Mouse (Mus musculus): ENCODE measurements at regions not wholly inside any gene's neighbourhood (a gene's known extent, or its start where the extent isn't known, plus 50 kb on each side); places are given as distances from the start of the nearest gene placed in this dataset.

DNA sequence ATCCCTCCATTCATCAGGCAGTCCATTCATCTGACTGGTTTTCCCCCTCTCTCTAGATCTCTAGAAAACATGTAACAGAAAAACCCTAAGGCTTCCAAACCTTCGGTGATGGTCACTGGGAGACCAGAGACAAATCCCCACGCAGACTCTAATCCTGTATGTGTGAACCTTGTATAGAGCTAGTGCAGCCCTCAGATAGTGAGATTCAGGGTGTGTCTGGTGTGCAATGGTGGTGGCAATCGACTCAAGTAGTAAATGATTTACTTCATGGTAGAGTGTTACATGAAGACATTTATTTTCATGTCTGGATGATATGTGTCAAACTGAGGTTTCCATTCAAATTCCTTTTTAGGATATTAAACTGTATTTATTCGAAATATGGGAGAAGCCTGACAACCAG lies 147.4 kb downstream of the Irs2 start:
- Histone ChIP-seq H3K27ac (replicated peaks; ENCODE audit: low read depth, low read length) (no peak overlapping the region), H3K4me3 (ENCODE audit: low read depth, low read length) (no peak overlapping the region), H3K9me3 (replicated peaks; ENCODE audit: control insufficient read depth, low read length) (no peaks in the 10 kb centered on the region), H3K9ac (replicated peaks; ENCODE audit: low read length) (no peak overlapping the region), H3K4me2 (ENCODE audit: low read depth, low read length) (no peak overlapping the region), H3K27me3 (ENCODE audit: control insufficient read depth, insufficient read depth, low read length) (no peaks in the 10 kb centered on the region), H3K4me1 (ENCODE audit: control insufficient read depth, insufficient read depth, low read length) (no peaks in the 10 kb centered on the region), H3K36me3 (replicated peaks; ENCODE audit: control insufficient read depth, insufficient read depth, low read depth, low read length) (no peaks in the 10 kb centered on the region)
- 86% methylated on average over 4 of the region's 4 CpGs for WGBS
- DNase-seq (ENCODE audit: low spot score) (no peak), ATAC-seq (replicated peaks; ENCODE audit: insufficient number of reproducible peaks, low FRiP score, low TSS enrichment, low read depth) (no peak)

DNA sequence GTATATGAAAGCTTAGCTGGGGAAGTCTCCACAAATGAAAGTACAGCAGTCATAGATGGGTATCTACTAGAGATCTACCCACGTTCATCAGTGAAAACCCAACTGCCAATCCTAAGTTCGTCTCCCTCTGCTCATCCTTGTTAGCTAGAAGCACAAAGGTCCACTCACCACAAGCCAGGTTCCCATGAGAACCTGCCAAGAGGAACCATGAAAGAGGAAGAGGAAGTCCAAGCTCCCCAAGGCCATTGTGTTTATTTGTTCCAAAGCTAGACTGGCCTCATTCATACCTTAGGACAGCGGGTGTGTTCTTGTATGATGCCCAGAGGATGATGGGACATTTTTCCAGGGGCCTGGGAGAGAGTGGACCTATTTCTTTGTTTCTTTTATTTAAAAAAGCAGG lies 150.4 kb downstream of the Irs2 start:
- H3K27ac ChIP-seq (replicated peaks; ENCODE audit: low read depth, low read length) = no peak overlapping the region
- H3K4me2 ChIP-seq (ENCODE audit: low read depth, low read length) = no peak overlapping the region
- no peak for DNase-seq (ENCODE audit: low spot score)
- H3K4me3 ChIP-seq (ENCODE audit: low read depth, low read length) = no peak overlapping the region
- 92% methylated on average over 3 of the region's 3 CpGs for WGBS
- no peaks in the 10 kb centered on the region for H3K4me1 ChIP-seq (ENCODE audit: control insufficient read depth, insufficient read depth, low read length)
- H3K27me3 ChIP-seq (ENCODE audit: control insufficient read depth, insufficient read depth, low read length) = no peaks in the 10 kb centered on the region
- no peaks in the 10 kb centered on the region for H3K36me3 ChIP-seq (replicated peaks; ENCODE audit: control insufficient read depth, insufficient read depth, low read depth, low read length)
- no peak overlapping the region for H3K9ac ChIP-seq (replicated peaks; ENCODE audit: low read length)
- no peaks in the 10 kb centered on the region for H3K9me3 ChIP-seq (replicated peaks; ENCODE audit: control insufficient read depth, low read length)
- ATAC-seq (replicated peaks; ENCODE audit: insufficient number of reproducible peaks, low FRiP score, low TSS enrichment, low read depth) = no peak

DNA sequence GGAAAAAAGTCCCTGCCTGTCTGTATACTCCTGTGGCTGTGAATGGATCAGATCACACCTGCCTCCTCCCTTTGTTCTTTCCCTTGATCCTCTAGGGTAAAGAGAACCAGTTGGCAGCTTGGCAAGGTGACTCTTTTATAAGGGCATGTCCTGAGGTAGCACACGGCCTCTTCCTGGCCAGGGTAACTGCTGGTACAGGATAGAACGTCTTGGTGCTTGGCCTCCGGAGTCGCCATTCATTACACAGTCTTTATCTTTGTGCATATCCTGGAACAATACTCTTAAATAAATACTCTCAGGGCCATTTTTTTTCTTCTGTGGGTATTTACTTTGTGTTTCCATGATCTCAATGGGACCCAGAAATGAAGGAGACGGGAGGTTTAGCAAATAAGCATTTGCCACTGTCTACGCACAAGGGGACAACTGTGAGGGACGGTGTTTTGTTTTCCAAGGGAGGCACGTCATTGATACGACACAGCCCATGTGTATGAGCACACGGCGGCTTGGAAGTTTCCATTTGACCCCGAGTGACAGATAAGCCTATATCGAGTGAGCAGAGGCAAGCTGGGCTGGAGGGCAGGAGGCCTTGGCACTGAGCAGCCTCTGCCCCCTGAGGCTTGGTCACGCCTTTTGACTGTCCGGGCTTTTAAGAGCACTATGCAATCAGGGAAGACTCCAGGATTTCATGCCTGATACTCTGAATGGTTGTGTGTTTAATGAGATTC lies 151.1 kb downstream of the Irs2 start:
- H3K9ac ChIP-seq (replicated peaks; ENCODE audit: low read length) = no peak overlapping the region
- H3K27me3 ChIP-seq (ENCODE audit: control insufficient read depth, insufficient read depth, low read length) = no peaks in the 10 kb centered on the region
- no peak overlapping the region for H3K4me3 ChIP-seq (ENCODE audit: low read depth, low read length)
- ATAC-seq (replicated peaks; ENCODE audit: insufficient number of reproducible peaks, low FRiP score, low TSS enrichment, low read depth) (no peak), DNase-seq (ENCODE audit: low spot score) (no peak)
- H3K4me2 ChIP-seq (ENCODE audit: low read depth, low read length) = no peak overlapping the region
- no peaks in the 10 kb centered on the region for H3K9me3 ChIP-seq (replicated peaks; ENCODE audit: control insufficient read depth, low read length)
- H3K27ac ChIP-seq (replicated peaks; ENCODE audit: low read depth, low read length) = no peak overlapping the region
- H3K36me3 ChIP-seq (replicated peaks; ENCODE audit: control insufficient read depth, insufficient read depth, low read depth, low read length) = no peaks in the 10 kb centered on the region
- no peaks in the 10 kb centered on the region for H3K4me1 ChIP-seq (ENCODE audit: control insufficient read depth, insufficient read depth, low read length)
- WGBS = 58% methylated on average over 15 of the region's 15 CpGs

DNA sequence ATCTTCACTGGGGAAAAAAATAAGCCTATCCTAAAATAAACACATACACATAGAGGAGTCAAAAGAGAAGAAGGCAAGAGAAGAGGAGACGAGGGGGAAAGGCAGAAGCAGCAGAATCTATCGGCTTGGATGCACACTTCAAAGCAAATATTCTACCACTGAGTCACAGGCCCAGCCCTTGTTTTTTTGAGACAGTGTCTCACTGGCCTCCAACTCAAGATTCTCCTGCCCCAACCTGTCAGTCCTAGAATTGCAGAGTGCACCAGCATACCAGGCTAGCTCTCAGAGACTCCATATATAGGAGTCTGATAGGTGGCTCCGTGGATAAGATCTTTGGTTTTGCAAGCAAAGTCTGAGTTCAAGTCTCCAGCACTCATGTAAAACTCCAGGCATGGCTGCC lies 152.6 kb downstream of the Irs2 start:
- no peak for ATAC-seq (replicated peaks; ENCODE audit: insufficient number of reproducible peaks, low FRiP score, low TSS enrichment, low read depth)

DNA sequence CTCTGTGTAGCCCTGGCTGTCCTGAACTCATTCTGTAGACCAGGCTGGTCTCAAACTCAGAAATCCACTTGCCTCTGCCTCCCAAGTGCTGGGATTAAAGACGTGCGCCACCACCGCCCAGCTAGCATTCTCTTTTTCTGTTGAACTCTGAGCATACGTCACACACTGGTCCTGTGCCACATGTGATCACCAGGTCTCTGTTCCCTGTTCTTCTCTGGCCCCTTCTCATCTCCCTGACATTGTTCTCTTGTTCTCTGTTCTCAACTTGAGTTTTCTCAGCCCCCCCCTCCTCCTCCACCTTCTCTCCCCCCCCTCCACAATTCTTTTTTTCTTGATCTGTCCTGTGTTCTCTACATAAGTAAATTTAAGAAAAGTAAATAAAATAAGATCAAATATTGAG lies 153.1 kb downstream of the Irs2 start:
- ATAC-seq (replicated peaks; ENCODE audit: insufficient number of reproducible peaks, low FRiP score, low TSS enrichment, low read depth) = no peak
- Histone ChIP-seq H3K4me1 (ENCODE audit: control insufficient read depth, insufficient read depth, low read length) (no peaks in the 10 kb centered on the region), H3K4me2 (ENCODE audit: low read depth, low read length) (no peak overlapping the region), H3K27ac (replicated peaks; ENCODE audit: low read depth, low read length) (no peak overlapping the region), H3K4me3 (ENCODE audit: low read depth, low read length) (no peak overlapping the region), H3K27me3 (ENCODE audit: control insufficient read depth, insufficient read depth, low read length) (no peaks in the 10 kb centered on the region), H3K9ac (replicated peaks; ENCODE audit: low read length) (no peak overlapping the region), H3K9me3 (replicated peaks; ENCODE audit: control insufficient read depth, low read length) (no peaks in the 10 kb centered on the region), H3K36me3 (replicated peaks; ENCODE audit: control insufficient read depth, insufficient read depth, low read depth, low read length) (no peaks in the 10 kb centered on the region)
- no peak for DNase-seq (ENCODE audit: low spot score)
- 82% methylated on average over 4 of the region's 4 CpGs for WGBS

More for the DNA sequence above, 152.6 kb downstream of the Irs2 start:
- H3K4me3 ChIP-seq (ENCODE audit: low read depth, low read length) = no peak overlapping the region
- H3K36me3 ChIP-seq (replicated peaks; ENCODE audit: control insufficient read depth, insufficient read depth, low read depth, low read length) = no peaks in the 10 kb centered on the region
- H3K9me3 ChIP-seq (replicated peaks; ENCODE audit: control insufficient read depth, low read length) = no peaks in the 10 kb centered on the region
- H3K9ac ChIP-seq (replicated peaks; ENCODE audit: low read length) = no peak overlapping the region
- no peaks in the 10 kb centered on the region for H3K27me3 ChIP-seq (ENCODE audit: control insufficient read depth, insufficient read depth, low read length)
- no peak overlapping the region for H3K4me2 ChIP-seq (ENCODE audit: low read depth, low read length)
- H3K27ac ChIP-seq (replicated peaks; ENCODE audit: low read depth, low read length) = no peak overlapping the region
- 81% methylated on average over 3 of the region's 3 CpGs for WGBS
- DNase-seq (ENCODE audit: low spot score) = no peak
- H3K4me1 ChIP-seq (ENCODE audit: control insufficient read depth, insufficient read depth, low read length) = no peaks in the 10 kb centered on the region

DNA sequence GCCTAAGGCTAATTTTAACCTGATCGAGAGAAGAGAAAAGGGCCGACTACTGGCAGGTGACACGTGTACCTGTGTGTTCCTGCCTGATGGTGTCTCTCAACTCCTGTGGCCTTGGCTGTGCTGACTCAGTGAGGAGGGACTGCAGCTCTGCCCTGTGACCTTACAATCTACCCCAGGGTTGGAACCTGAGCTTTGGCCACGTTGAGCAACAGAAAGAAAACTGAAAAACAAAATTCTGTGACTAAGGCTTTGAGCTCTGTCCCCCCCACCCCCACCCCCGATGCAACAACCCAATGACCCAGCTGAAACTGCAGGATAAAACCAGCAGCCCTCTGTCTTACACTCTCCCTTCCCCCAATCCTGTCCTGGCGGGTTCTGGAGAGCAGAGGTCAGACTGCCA lies 153.7 kb downstream of the Irs2 start:
- ATAC-seq (replicated peaks; ENCODE audit: insufficient number of reproducible peaks, low FRiP score, low TSS enrichment, low read depth) (no peak), DNase-seq (ENCODE audit: low spot score) (no peak)
- Histone ChIP-seq H3K27ac (replicated peaks; ENCODE audit: low read depth, low read length) (no peak overlapping the region), H3K4me3 (ENCODE audit: low read depth, low read length) (no peak overlapping the region), H3K36me3 (replicated peaks; ENCODE audit: control insufficient read depth, insufficient read depth, low read depth, low read length) (no peaks in the 10 kb centered on the region), H3K9me3 (replicated peaks; ENCODE audit: control insufficient read depth, low read length) (no peaks in the 10 kb centered on the region), H3K27me3 (ENCODE audit: control insufficient read depth, insufficient read depth, low read length) (no peaks in the 10 kb centered on the region), H3K9ac (replicated peaks; ENCODE audit: low read length) (no peak overlapping the region), H3K4me1 (ENCODE audit: control insufficient read depth, insufficient read depth, low read length) (no peaks in the 10 kb centered on the region), H3K4me2 (ENCODE audit: low read depth, low read length) (no peak overlapping the region)
- 36% methylated on average over 6 of the region's 6 CpGs for WGBS

DNA sequence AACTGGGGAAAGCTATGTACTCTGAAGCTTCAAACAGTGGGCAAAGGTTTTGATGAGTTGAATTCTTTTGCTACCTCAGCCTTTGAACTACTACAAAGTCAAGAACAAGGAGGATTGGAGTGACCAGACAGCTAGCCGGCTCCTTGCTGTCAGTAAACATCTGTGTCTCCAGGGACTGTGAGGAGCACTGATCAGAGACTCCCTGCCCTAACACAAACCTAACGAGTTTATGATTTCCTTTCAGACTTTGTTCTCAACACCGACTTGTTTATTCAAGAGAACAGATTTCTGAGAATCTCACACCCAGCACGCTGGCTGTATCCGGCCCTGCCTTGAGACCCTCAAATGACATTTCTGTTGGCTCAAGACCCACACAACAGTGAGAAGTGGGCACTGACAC lies 154.4 kb downstream of the Irs2 start:
- DNase-seq (ENCODE audit: low spot score) (no peak), ATAC-seq (replicated peaks; ENCODE audit: insufficient number of reproducible peaks, low FRiP score, low TSS enrichment, low read depth) (no peak)
- WGBS = 76% methylated on average over 5 of the region's 5 CpGs
- no peak overlapping the region for H3K4me3 ChIP-seq (ENCODE audit: low read depth, low read length)
- no peak overlapping the region for H3K9ac ChIP-seq (replicated peaks; ENCODE audit: low read length)
- no peak overlapping the region for H3K27ac ChIP-seq (replicated peaks; ENCODE audit: low read depth, low read length)
- no peaks in the 10 kb centered on the region for H3K4me1 ChIP-seq (ENCODE audit: control insufficient read depth, insufficient read depth, low read length)
- no peaks in the 10 kb centered on the region for H3K27me3 ChIP-seq (ENCODE audit: control insufficient read depth, insufficient read depth, low read length)
- H3K36me3 ChIP-seq (replicated peaks; ENCODE audit: control insufficient read depth, insufficient read depth, low read depth, low read length) = no peaks in the 10 kb centered on the region
- H3K9me3 ChIP-seq (replicated peaks; ENCODE audit: control insufficient read depth, low read length) = no peaks in the 10 kb centered on the region
- H3K4me2 ChIP-seq (ENCODE audit: low read depth, low read length) = no peak overlapping the region

DNA sequence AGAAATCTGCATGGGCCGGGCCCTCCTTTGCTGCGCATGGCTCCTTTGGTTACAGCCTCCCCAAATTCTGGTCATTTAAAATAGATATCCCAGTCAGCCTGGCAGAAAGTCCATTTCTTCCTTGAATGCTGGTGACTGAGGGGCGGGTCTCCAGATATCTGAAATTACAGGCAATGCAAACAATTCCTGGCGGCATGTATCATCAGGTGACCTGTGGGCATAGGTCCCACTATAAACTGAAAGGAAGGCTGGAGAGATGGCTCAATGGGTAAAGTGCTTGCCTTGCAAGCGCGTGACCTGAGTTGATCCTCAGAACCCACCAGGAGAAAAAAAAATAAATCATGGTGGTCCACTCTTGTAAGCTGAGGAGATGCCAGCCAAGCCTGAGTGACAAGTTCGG lies 158.3 kb downstream of the Irs2 start:
- H3K4me1 ChIP-seq (ENCODE audit: control insufficient read depth, insufficient read depth, low read length) = no peaks in the 10 kb centered on the region
- no peak overlapping the region for H3K27ac ChIP-seq (replicated peaks; ENCODE audit: low read depth, low read length)
- WGBS = 81% methylated on average over 7 of the region's 7 CpGs
- no peaks in the 10 kb centered on the region for H3K36me3 ChIP-seq (replicated peaks; ENCODE audit: control insufficient read depth, insufficient read depth, low read depth, low read length)
- H3K9me3 ChIP-seq (replicated peaks; ENCODE audit: control insufficient read depth, low read length) = no peaks in the 10 kb centered on the region
- H3K27me3 ChIP-seq (ENCODE audit: control insufficient read depth, insufficient read depth, low read length) = no peaks in the 10 kb centered on the region
- H3K9ac ChIP-seq (replicated peaks; ENCODE audit: low read length) = no peak overlapping the region
- no peak for ATAC-seq (replicated peaks; ENCODE audit: insufficient number of reproducible peaks, low FRiP score, low TSS enrichment, low read depth)
- DNase-seq (ENCODE audit: low spot score) = no peak
- no peak overlapping the region for H3K4me3 ChIP-seq (ENCODE audit: low read depth, low read length)
- H3K4me2 ChIP-seq (ENCODE audit: low read depth, low read length) = no peak overlapping the region
